ENCODE assay signal across 4 mouse cellular contexts in the genomic region with DNA sequence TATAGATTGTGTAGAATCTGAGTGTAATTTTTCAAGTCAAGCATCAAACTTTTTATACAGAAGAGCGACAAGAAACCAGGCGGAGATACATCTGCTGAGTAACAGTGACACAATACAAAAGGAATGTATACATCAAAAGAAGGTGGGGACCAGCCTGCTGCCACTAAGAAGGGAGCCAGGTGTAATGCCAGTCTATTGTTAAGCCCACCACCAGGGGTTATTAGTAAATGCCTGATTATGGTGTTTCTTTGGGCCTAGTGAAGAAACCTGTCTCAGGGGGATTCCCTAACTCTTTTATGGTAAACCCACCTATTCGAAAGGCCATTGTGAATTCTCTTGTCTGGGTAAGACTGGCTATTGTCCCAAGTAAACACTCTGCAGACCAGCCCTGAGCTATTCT.
A peak's percentile ranks its signal among the peaks of the same experiment; 100 is the strongest.
DNase-seq lines count a peak whose midpoint lies in the region; TF ChIP-seq lines count a peak whose summit lies in the region.
"Not testable (repeated sequence)": the region's sequence is repeated elsewhere in the genome, so short reads cannot be mapped to it uniquely, and the experiment has no call there.

No protein-coding gene starts in this region.

- DNase-seq in ES-CJ7 (ENCODE audit: low read depth, low spot score) (peak; percentile 81), R1 (ENCODE audit: low read depth, low spot score) (peak; percentile 96), ZHBTc4 (ENCODE audit: low read depth, low spot score) (peak; percentile 88)
- not testable (repeated sequence) for DNase-seq in ES-E14 (ENCODE audit: low read depth, low spot score)

- not testable (repeated sequence) for H3K4me3 ChIP-seq in ES-E14 (ENCODE audit: insufficient read depth in 1 of 2, low read depth in 1 of 2, low read length in 2 of 2, poor library complexity in 1 of 2, severe bottlenecking in 1 of 2)

- H3K4me1 ChIP-seq in ES-E14 (ENCODE audit: control insufficient read depth in 2 of 2, insufficient read depth in 2 of 2, low read length in 2 of 2, poor library complexity in 1 of 2): not testable (repeated sequence)

- peaks cover 14% of the 10 kb centered on the region for H3K9me3 ChIP-seq in ES-E14 (ENCODE audit: control insufficient read depth, insufficient read depth, low read depth, low read length)

- in situ Hi-C loops in ES-E14 (cut with MboI; ENCODE audit: low sequenced_read_pairs in 2 of 2, unreplicated experiment in 2 of 2): not testable (repeated sequence)

- peak overlapping the region; percentile 94 for H3K27ac ChIP-seq in ES-E14 (ENCODE audit: insufficient read depth, low read depth, low read length, poor library complexity, severe bottlenecking)

- not testable (repeated sequence) for H3K9ac ChIP-seq in ES-E14 (ENCODE audit: insufficient read depth, low read depth, low read length, poor library complexity, severe bottlenecking)

- not testable (repeated sequence) for H3K36me3 ChIP-seq in ES-E14 (ENCODE audit: control insufficient read depth, insufficient read depth, low read length, poor library complexity, severe bottlenecking)

TF ChIP-seq in ES-E14, 5 proteins besides CTCF, POLR2A, EP300 and RAD21:
- TF ChIP-seq CHD2 (IDR thresholded peaks at IDR 0.05; ENCODE audit: low read depth, low read length) (0 out of 2 replicates have a peak, but pooled peaks have one; percentile 34), MAFK (IDR thresholded peaks at IDR 0.05; ENCODE audit: insufficient read depth, low read depth, low read length) (0 out of 2 replicates have a peak, but pooled peaks have one; percentile 22)
